Mouse (Mus musculus): ENCODE results near the gene Isca1. TPM values are rescaled to one million over a fixed set of nuclear protein-coding genes. Genes with fewer than 3 reads are reported as not detected.

Isca1 gene
- total RNA-seq, 2 experiments from 2014 or later: 123 to 129 TPM

Other genes with a start within 250 kb of the Isca1 start
- 100 to 1,000 TPM; 347 to 349 TPM for gene Agtpbp1, start 184.6 kb downstream of the Isca1 start, total RNA-seq (2021)
- gene Naa35, start 184.6 kb downstream of the Isca1 start, total RNA-seq (2021): 10 to 100 TPM; 85.8 to 92.9 TPM
- 10 to 100 TPM; 57.0 to 59.4 TPM for gene Golm1, start 94.0 kb downstream of the Isca1 start, total RNA-seq (2021)
- gene 4921517D22Rik, start 75.7 kb downstream of the Isca1 start, total RNA-seq (2021): not detected
- gene Spata31d1a, start 59.5 kb downstream of the Isca1 start, total RNA-seq (2021): under 1 TPM; 0.12 to 0.26 TPM
- under 1 TPM in 1 of 2 experiments, not detected in 1; 0.18 TPM for gene Spata31d1b, start 57.5 kb downstream of the Isca1 start, total RNA-seq (2021)
- not detected for gene Spata31d1d, start 38.1 kb downstream of the Isca1 start, total RNA-seq (2021)
- gene 1700014D04Rik, start 23.1 kb downstream of the Isca1 start, total RNA-seq (2021): 1 to 10 TPM in 1 of 2 experiments, under 1 TPM in 1; 0.88 to 1.0 TPM
- gene Gm49354, start 12.4 kb upstream of the Isca1 start, total RNA-seq (2021): not detected
- gene Tut7, start 53.3 kb upstream of the Isca1 start, total RNA-seq (2021): 10 to 100 TPM; 65.5 to 67.9 TPM

Data from layer of hippocampus, postnatal 14 days (tissue).